Mouse (Mus musculus) ES-E14 (cell line): Measurements from ENCODE around the gene Cxcl13.

Experiments
- CHD2 ChIP-seq: IDR thresholded peaks from 2 replicates; pipeline ENCODE4 v1.6.1; 2014; ENCODE audit warnings: mild to moderate bottlenecking, low read depth, low read length, inconsistent platforms
- HCFC1 ChIP-seq: IDR thresholded peaks from 2 replicates; pipeline ENCODE4 v1.6.1; 2012; ENCODE audit warnings: low read length, inconsistent platforms, borderline replicate concordance; ENCODE audit not compliant: insufficient read depth
- MAFK ChIP-seq: IDR thresholded peaks from 2 replicates; pipeline ENCODE4 v1.6.1; 2014; ENCODE audit warnings: mild to moderate bottlenecking, low read depth, low read length, inconsistent platforms; ENCODE audit not compliant: insufficient read depth
- ZC3H11A ChIP-seq: IDR thresholded peaks from 2 replicates; pipeline ENCODE4 v1.6.1; 2012; ENCODE audit warnings: low read depth, mild to moderate bottlenecking, inconsistent platforms, low read length, borderline replicate concordance
- ZNF384 ChIP-seq: IDR thresholded peaks from 2 replicates; pipeline ENCODE4 v1.6.1; 2012; ENCODE audit warnings: low read depth, low read length, inconsistent platforms

GRCm38 (mm10) chr5:95945120-95945519 lies 11.6 kb upstream of the Cxcl13 start:
- TF ChIP-seq ZC3H11A (no peak), MAFK (no peak), ZNF384 (no peak), HCFC1 (no peak), CHD2 (no peak)
